Mouse (Mus musculus): ENCODE results near the gene Ifit1. TPM values are rescaled to one million over a fixed set of nuclear protein-coding genes. Genes with fewer than 3 reads are reported as not detected.
"Not testable (repeated sequence)": the region's sequence is repeated elsewhere in the genome, so short reads cannot be mapped to it uniquely, and the experiment has no call there.

Ifit1 gene
- 3.6 and 5.6 TPM in 2 replicates for polyA plus RNA-seq (2012; rRNA removed)

- DNase-seq, result peak; percentile 61
- H3K4me1 ChIP-seq (ENCODE audit: control insufficient read depth, insufficient read depth, low read length), result no peaks in the 10 kb centered on the region; the same call in 1 of the 2 replicates
- 20% methylated on average over 4 of the region's 4 CpGs for WGBS
- H3K27me3 ChIP-seq (replicated peaks; ENCODE audit: control insufficient read depth, insufficient read depth, low read length), result no peaks in the 10 kb centered on the region
- H3K36me3 ChIP-seq (ENCODE audit: control insufficient read depth, insufficient read depth, low read length), result no peaks in the 10 kb centered on the region
- H3K27ac ChIP-seq (ENCODE audit: insufficient read depth, low read depth, low read length), result peak within 1 kb of the TSS; percentile 78
- peak within 1 kb of the TSS; percentile 64 for H3K4me3 ChIP-seq (ENCODE audit: insufficient read depth, low read depth, low read length)
- TF ChIP-seq POLR2A (IDR thresholded peaks at IDR 0.05; ENCODE audit: low read depth, low read length) (no peak), CTCF (conservative IDR thresholded peaks at IDR 0.05; ENCODE audit: insufficient read depth, insufficient read length, low read depth, low read length) (no peak)
Measured at GRCm38 (mm10) chr19:34640623-34641022, at the start of gene Ifit1, which contains the start of gene Ifit1bl2. TSS of gene Ifit1 (plus strand) at chr19:34640871. TSS of gene Ifit1bl2 (minus strand) at chr19:34640743.

GRCm38 (mm10) chr19:34593456-34593855 lies 47.2 kb upstream of the Ifit1 start:
- Histone ChIP-seq H3K4me1 (ENCODE audit: control insufficient read depth, insufficient read depth, low read length) (peaks cover 2% of the 10 kb centered on the region; the same call in 1 of the 2 replicates), H3K4me3 (ENCODE audit: insufficient read depth, low read depth, low read length) (no peak overlapping the region), H3K36me3 (ENCODE audit: control insufficient read depth, insufficient read depth, low read length) (no peaks in the 10 kb centered on the region), H3K27ac (ENCODE audit: insufficient read depth, low read depth, low read length) (no peak overlapping the region), H3K27me3 (replicated peaks; ENCODE audit: control insufficient read depth, insufficient read depth, low read length) (no peaks in the 10 kb centered on the region)
- DNase-seq, result no peak
- TF ChIP-seq CTCF (conservative IDR thresholded peaks at IDR 0.05; ENCODE audit: insufficient read depth, insufficient read length, low read depth, low read length) (no peak), POLR2A (IDR thresholded peaks at IDR 0.05; ENCODE audit: low read depth, low read length) (no peak)
- 92% methylated on average over 2 of the region's 2 CpGs for WGBS

- 77% methylated on average over 3 of the region's 3 CpGs for WGBS
- not testable (repeated sequence) for DNase-seq; H3K27ac ChIP-seq (ENCODE audit: insufficient read depth, low read depth, low read length); H3K36me3 ChIP-seq (ENCODE audit: control insufficient read depth, insufficient read depth, low read length); H3K4me1 ChIP-seq (ENCODE audit: control insufficient read depth, insufficient read depth, low read length); H3K4me3 ChIP-seq (ENCODE audit: insufficient read depth, low read depth, low read length); H3K27me3 ChIP-seq (replicated peaks; ENCODE audit: control insufficient read depth, insufficient read depth, low read length)
Measured at GRCm38 (mm10) chr19:34594523-34594922, 46.1 kb upstream of the Ifit1 start.

GRCm38 (mm10) chr19:34596811-34597210 lies 43.9 kb upstream of the Ifit1 start:
- no peak overlapping the region for H3K27ac ChIP-seq (ENCODE audit: insufficient read depth, low read depth, low read length)
- H3K4me1 ChIP-seq (ENCODE audit: control insufficient read depth, insufficient read depth, low read length), result peaks cover 4% of the 10 kb centered on the region; the same call in 1 of the 2 replicates
- no peaks in the 10 kb centered on the region for H3K27me3 ChIP-seq (replicated peaks; ENCODE audit: control insufficient read depth, insufficient read depth, low read length)
- H3K4me3 ChIP-seq (ENCODE audit: insufficient read depth, low read depth, low read length), result no peak overlapping the region
- TF ChIP-seq POLR2A (IDR thresholded peaks at IDR 0.05; ENCODE audit: low read depth, low read length) (no peak), CTCF (conservative IDR thresholded peaks at IDR 0.05; ENCODE audit: insufficient read depth, insufficient read length, low read depth, low read length) (no peak)
- DNase-seq, result no peak
- H3K36me3 ChIP-seq (ENCODE audit: control insufficient read depth, insufficient read depth, low read length), result no peaks in the 10 kb centered on the region

GRCm38 (mm10) chr19:34598341-34598740 lies 42.3 kb upstream of the Ifit1 start:
- Histone ChIP-seq H3K4me1 (ENCODE audit: control insufficient read depth, insufficient read depth, low read length) (peaks cover 4% of the 10 kb centered on the region; the same call in 1 of the 2 replicates), H3K27me3 (replicated peaks; ENCODE audit: control insufficient read depth, insufficient read depth, low read length) (no peaks in the 10 kb centered on the region), H3K27ac (ENCODE audit: insufficient read depth, low read depth, low read length) (no peak overlapping the region), H3K4me3 (ENCODE audit: insufficient read depth, low read depth, low read length) (no peak overlapping the region), H3K36me3 (ENCODE audit: control insufficient read depth, insufficient read depth, low read length) (no peaks in the 10 kb centered on the region)
- no peak for TF ChIP-seq CTCF (conservative IDR thresholded peaks at IDR 0.05; ENCODE audit: insufficient read depth, insufficient read length, low read depth, low read length)
- TF ChIP-seq POLR2A (IDR thresholded peaks at IDR 0.05; ENCODE audit: low read depth, low read length), result no peak
- DNase-seq, result peak; percentile 86
- WGBS, result 65% methylated on average over 2 of the region's 2 CpGs

GRCm38 (mm10) chr19:34599250-34599649 lies 41.4 kb upstream of the Ifit1 start:
- not testable (repeated sequence) for H3K27ac ChIP-seq (ENCODE audit: insufficient read depth, low read depth, low read length)
- peak; percentile 34 for DNase-seq

GRCm38 (mm10) chr19:34601888-34602287 lies 38.8 kb upstream of the Ifit1 start, which contains the start of gene Ifit1bl1:
TSS of gene Ifit1bl1 (minus strand) at chr19:34601956.
- H3K27ac ChIP-seq (ENCODE audit: insufficient read depth, low read depth, low read length); H3K4me1 ChIP-seq (ENCODE audit: control insufficient read depth, insufficient read depth, low read length); H3K27me3 ChIP-seq (replicated peaks; ENCODE audit: control insufficient read depth, insufficient read depth, low read length); H3K4me3 ChIP-seq (ENCODE audit: insufficient read depth, low read depth, low read length); DNase-seq; H3K36me3 ChIP-seq (ENCODE audit: control insufficient read depth, insufficient read depth, low read length): not testable (repeated sequence)
- 74% methylated on average over 1 of the region's 1 CpGs for WGBS

More at GRCm38 (mm10) chr19:34599250-34599649, 41.4 kb upstream of the Ifit1 start:
- not testable (repeated sequence) for H3K36me3 ChIP-seq (ENCODE audit: control insufficient read depth, insufficient read depth, low read length); H3K27me3 ChIP-seq (replicated peaks; ENCODE audit: control insufficient read depth, insufficient read depth, low read length); H3K4me3 ChIP-seq (ENCODE audit: insufficient read depth, low read depth, low read length); H3K4me1 ChIP-seq (ENCODE audit: control insufficient read depth, insufficient read depth, low read length)

- Histone ChIP-seq H3K27me3 (replicated peaks; ENCODE audit: control insufficient read depth, insufficient read depth, low read length) (no peaks in the 10 kb centered on the region; the same call in 1 of the 2 replicates), H3K4me1 (ENCODE audit: control insufficient read depth, insufficient read depth, low read length) (peaks cover 3% of the 10 kb centered on the region; the same call in 1 of the 2 replicates), H3K27ac (ENCODE audit: insufficient read depth, low read depth, low read length) (no peak overlapping the region), H3K4me3 (ENCODE audit: insufficient read depth, low read depth, low read length) (no peak overlapping the region), H3K36me3 (ENCODE audit: control insufficient read depth, insufficient read depth, low read length) (no peaks in the 10 kb centered on the region)
- 99% methylated on average over 3 of the region's 3 CpGs for WGBS
- DNase-seq, result no peak
- TF ChIP-seq CTCF (conservative IDR thresholded peaks at IDR 0.05; ENCODE audit: insufficient read depth, insufficient read length, low read depth, low read length), result no peak
- no peak for TF ChIP-seq POLR2A (IDR thresholded peaks at IDR 0.05; ENCODE audit: low read depth, low read length)
Measured at GRCm38 (mm10) chr19:34605472-34605871, 35.2 kb upstream of the Ifit1 start.

GRCm38 (mm10) chr19:34607237-34608051 lies 33.2 kb upstream of the Ifit1 start, which contains the start of gene Ifit3b:
TSS of gene Ifit3b (plus strand) at chr19:34607970.
- Histone ChIP-seq H3K27ac (ENCODE audit: insufficient read depth, low read depth, low read length) (peak within 1 kb of the TSS; percentile 99), H3K4me3 (ENCODE audit: insufficient read depth, low read depth, low read length) (peak within 1 kb of the TSS; percentile 31; the same call in 1 of the 2 replicates)
- not testable (repeated sequence) for H3K36me3 ChIP-seq (ENCODE audit: control insufficient read depth, insufficient read depth, low read length); H3K27me3 ChIP-seq (replicated peaks; ENCODE audit: control insufficient read depth, insufficient read depth, low read length); H3K4me1 ChIP-seq (ENCODE audit: control insufficient read depth, insufficient read depth, low read length)
- WGBS, result 5% methylated on average over 4 of the region's 4 CpGs
- peak; percentile 82 for DNase-seq

GRCm38 (mm10) chr19:34610118-34610517 lies 30.6 kb upstream of the Ifit1 start:
- not testable (repeated sequence) for DNase-seq; H3K27ac ChIP-seq (ENCODE audit: insufficient read depth, low read depth, low read length); H3K4me3 ChIP-seq (ENCODE audit: insufficient read depth, low read depth, low read length); H3K4me1 ChIP-seq (ENCODE audit: control insufficient read depth, insufficient read depth, low read length); H3K27me3 ChIP-seq (replicated peaks; ENCODE audit: control insufficient read depth, insufficient read depth, low read length); H3K36me3 ChIP-seq (ENCODE audit: control insufficient read depth, insufficient read depth, low read length)
- WGBS, result 90% methylated on average over 3 of the region's 3 CpGs

Measured in kidney, adult 2 months (tissue).